Mouse (Mus musculus): ENCODE measurements around the gene Wdr66. TPM values are rescaled to one million over a fixed set of nuclear protein-coding genes. Genes with fewer than 3 reads are reported as not detected.

Wdr66 gene
- polyA plus RNA-seq, 1 experiment from 2014 or later = 1.4 TPM

GRCm38 (mm10) chr5:123300496-123301034 lies 48.7 kb downstream of the Wdr66 start:
- peak overlapping the region; percentile 61 for H3K27ac ChIP-seq (ENCODE audit: low read depth, low read length)
- H3K4me2 ChIP-seq (ENCODE audit: low read depth, low read length) = no peak overlapping the region
- no peaks in the 10 kb centered on the region for H3K9me3 ChIP-seq (ENCODE audit: control insufficient read depth, low read length)
- H3K27me3 ChIP-seq (ENCODE audit: control insufficient read depth, insufficient read depth, low read length) = no peaks in the 10 kb centered on the region
- H3K36me3 ChIP-seq (ENCODE audit: control insufficient read depth, insufficient read depth, low read length) = no peaks in the 10 kb centered on the region
- no peak overlapping the region for H3K4me3 ChIP-seq (ENCODE audit: low read depth, low read length)
- ATAC-seq (ENCODE audit: low read depth) = peak; percentile 53
- H3K4me1 ChIP-seq (ENCODE audit: control insufficient read depth, insufficient read depth, low read length) = peaks cover 20% of the 10 kb centered on the region
- H3K9ac ChIP-seq (replicated peaks; ENCODE audit: low read depth, low read length) = no peak overlapping the region
- WGBS = 35% methylated on average over 8 of the region's 8 CpGs

GRCm38 (mm10) chr5:123301780-123302521 lies 50.0 kb downstream of the Wdr66 start:
- no peaks in the 10 kb centered on the region for H3K36me3 ChIP-seq (ENCODE audit: control insufficient read depth, insufficient read depth, low read length)
- no peak overlapping the region for H3K27ac ChIP-seq (ENCODE audit: low read depth, low read length)
- H3K4me2 ChIP-seq (ENCODE audit: low read depth, low read length) = no peak overlapping the region
- peaks cover 20% of the 10 kb centered on the region for H3K4me1 ChIP-seq (ENCODE audit: control insufficient read depth, insufficient read depth, low read length)
- ATAC-seq (ENCODE audit: low read depth) = no peak
- H3K27me3 ChIP-seq (ENCODE audit: control insufficient read depth, insufficient read depth, low read length) = no peaks in the 10 kb centered on the region
- no peaks in the 10 kb centered on the region for H3K9me3 ChIP-seq (ENCODE audit: control insufficient read depth, low read length)
- H3K9ac ChIP-seq (replicated peaks; ENCODE audit: low read depth, low read length) = no peak overlapping the region
- H3K4me3 ChIP-seq (ENCODE audit: low read depth, low read length) = no peak overlapping the region
- WGBS = 12% methylated on average over 20 of the region's 20 CpGs

DNA sequence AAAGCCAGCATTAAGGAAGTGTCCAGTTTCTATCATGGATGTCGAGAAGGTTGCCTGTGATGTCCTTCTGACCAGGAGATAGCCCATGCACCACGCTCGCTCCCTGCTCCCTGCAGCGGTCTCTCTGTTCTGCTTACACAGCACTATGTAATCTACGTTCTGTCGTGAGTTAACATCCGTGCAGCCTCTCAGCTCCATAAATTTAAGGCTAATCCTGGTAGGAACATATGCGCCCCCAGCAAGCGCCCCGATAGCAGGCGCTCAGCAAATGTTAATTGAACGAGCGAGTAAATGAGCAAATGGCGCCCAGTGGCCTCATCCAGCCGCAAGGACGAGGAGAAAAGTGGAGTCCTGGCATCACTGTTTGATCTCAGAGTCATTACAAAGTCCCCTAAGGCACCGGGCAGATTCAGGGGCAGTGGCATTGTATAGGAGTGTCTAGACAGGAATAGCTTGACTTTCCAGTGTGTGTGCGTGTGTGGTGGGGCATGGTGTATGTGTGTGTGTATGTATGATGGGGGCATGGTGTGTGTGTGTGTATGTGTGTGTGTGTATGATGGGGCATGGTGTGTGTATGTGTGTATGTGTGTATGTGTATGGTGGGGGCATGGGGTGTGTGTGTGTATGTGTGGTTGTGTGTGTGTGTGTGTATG lies 55.9 kb downstream of the Wdr66 start:
- peaks cover 9% of the 10 kb centered on the region; the same call in 1 of the 2 replicates for H3K4me1 ChIP-seq (ENCODE audit: control insufficient read depth, insufficient read depth, low read length)
- no peaks in the 10 kb centered on the region for H3K36me3 ChIP-seq (ENCODE audit: control insufficient read depth, insufficient read depth, low read length)
- H3K27ac ChIP-seq (ENCODE audit: low read depth, low read length) = no peak overlapping the region
- no peak overlapping the region for H3K9ac ChIP-seq (replicated peaks; ENCODE audit: low read depth, low read length)
- no peaks in the 10 kb centered on the region for H3K27me3 ChIP-seq (ENCODE audit: control insufficient read depth, insufficient read depth, low read length)
- peak overlapping the region; percentile 14; the same call in 1 of the 2 replicates for H3K4me2 ChIP-seq (ENCODE audit: low read depth, low read length)
- WGBS = 24% methylated on average over 18 of the region's 18 CpGs
- ATAC-seq (ENCODE audit: low read depth) = peak; percentile 84; the same call in 1 of the 2 replicates
- no peaks in the 10 kb centered on the region for H3K9me3 ChIP-seq (ENCODE audit: control insufficient read depth, low read length)
- H3K4me3 ChIP-seq (ENCODE audit: low read depth, low read length) = no peak overlapping the region

GRCm38 (mm10) chr5:123309816-123310215 lies 57.9 kb downstream of the Wdr66 start:
- Histone ChIP-seq H3K4me3 (ENCODE audit: low read depth, low read length) (no peak overlapping the region), H3K36me3 (ENCODE audit: control insufficient read depth, insufficient read depth, low read length) (no peaks in the 10 kb centered on the region), H3K4me2 (ENCODE audit: low read depth, low read length) (no peak overlapping the region), H3K27ac (ENCODE audit: low read depth, low read length) (no peak overlapping the region), H3K9ac (replicated peaks; ENCODE audit: low read depth, low read length) (no peak overlapping the region), H3K9me3 (ENCODE audit: control insufficient read depth, low read length) (no peaks in the 10 kb centered on the region), H3K4me1 (ENCODE audit: control insufficient read depth, insufficient read depth, low read length) (peaks cover 9% of the 10 kb centered on the region; the same call in 1 of the 2 replicates), H3K27me3 (ENCODE audit: control insufficient read depth, insufficient read depth, low read length) (no peaks in the 10 kb centered on the region)
- WGBS = 38% methylated on average over 10 of the region's 10 CpGs
- ATAC-seq (ENCODE audit: low read depth) = no peak

DNA sequence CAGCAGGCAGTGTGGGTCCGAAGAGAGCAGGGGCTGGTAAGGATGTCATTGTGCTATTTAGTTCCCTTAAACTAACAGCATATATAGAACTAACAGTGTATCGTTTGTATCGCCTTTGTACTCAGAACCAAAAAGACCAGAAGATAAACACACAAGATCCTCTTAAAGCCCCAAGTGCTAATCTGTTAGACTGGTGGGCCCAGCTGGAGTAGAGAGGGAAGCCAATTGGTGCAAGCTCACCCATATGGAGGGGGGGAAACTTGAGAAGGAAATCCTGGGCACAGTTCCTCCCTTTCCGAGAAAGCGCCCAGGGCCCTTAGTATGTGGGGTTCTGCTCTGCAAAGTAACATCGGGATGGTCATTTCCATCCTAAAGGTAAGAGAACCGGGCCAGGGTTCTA lies 58.3 kb downstream of the Wdr66 start:
- WGBS = 70% methylated on average over 7 of the region's 7 CpGs
- no peak for ATAC-seq (ENCODE audit: low read depth)
- Histone ChIP-seq H3K9ac (replicated peaks; ENCODE audit: low read depth, low read length) (no peak overlapping the region), H3K27ac (ENCODE audit: low read depth, low read length) (no peak overlapping the region), H3K4me2 (ENCODE audit: low read depth, low read length) (no peak overlapping the region), H3K27me3 (ENCODE audit: control insufficient read depth, insufficient read depth, low read length) (no peaks in the 10 kb centered on the region), H3K4me3 (ENCODE audit: low read depth, low read length) (no peak overlapping the region), H3K4me1 (ENCODE audit: control insufficient read depth, insufficient read depth, low read length) (peaks cover 9% of the 10 kb centered on the region; the same call in 1 of the 2 replicates), H3K36me3 (ENCODE audit: control insufficient read depth, insufficient read depth, low read length) (no peaks in the 10 kb centered on the region), H3K9me3 (ENCODE audit: control insufficient read depth, low read length) (no peaks in the 10 kb centered on the region)

DNA sequence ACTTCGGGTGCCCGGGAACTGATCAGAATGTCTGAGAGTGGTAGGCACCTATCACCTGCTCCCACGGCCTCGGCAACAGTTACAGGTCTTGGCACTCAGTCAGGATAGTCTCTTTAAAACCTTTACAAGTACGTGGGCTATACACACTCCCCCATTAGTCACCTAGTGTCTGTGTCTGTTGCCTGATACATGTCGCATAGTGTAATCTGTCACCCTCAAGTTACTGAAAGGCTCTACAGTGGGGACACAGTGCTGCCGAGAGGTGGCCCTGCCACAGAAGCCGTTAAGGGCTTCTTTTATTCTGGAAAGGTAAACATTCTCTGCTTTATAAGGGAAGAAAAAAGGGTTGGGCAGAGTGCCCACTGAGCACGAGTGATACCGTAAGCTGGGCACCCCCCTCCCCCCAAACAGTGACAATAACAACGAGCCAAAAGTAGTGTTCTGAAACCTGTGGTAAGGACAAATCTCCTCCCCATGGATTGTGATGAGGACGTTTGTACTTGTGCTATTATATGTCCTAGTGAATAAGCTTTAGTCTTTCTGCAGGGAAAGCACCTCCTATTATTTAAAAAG lies 61.2 kb downstream of the Wdr66 start:
- Histone ChIP-seq H3K4me2 (ENCODE audit: low read depth, low read length) (no peak overlapping the region), H3K4me1 (ENCODE audit: control insufficient read depth, insufficient read depth, low read length) (0 out of 2 replicates have a peak, but pooled peaks cover 7% of the 10 kb centered on the region), H3K27ac (ENCODE audit: low read depth, low read length) (no peak overlapping the region), H3K4me3 (ENCODE audit: low read depth, low read length) (no peak overlapping the region), H3K36me3 (ENCODE audit: control insufficient read depth, insufficient read depth, low read length) (no peaks in the 10 kb centered on the region), H3K9ac (replicated peaks; ENCODE audit: low read depth, low read length) (no peak overlapping the region), H3K9me3 (ENCODE audit: control insufficient read depth, low read length) (no peaks in the 10 kb centered on the region), H3K27me3 (ENCODE audit: control insufficient read depth, insufficient read depth, low read length) (no peaks in the 10 kb centered on the region)
- no peak for ATAC-seq (ENCODE audit: low read depth)
- WGBS = 45% methylated on average over 12 of the region's 12 CpGs

DNA sequence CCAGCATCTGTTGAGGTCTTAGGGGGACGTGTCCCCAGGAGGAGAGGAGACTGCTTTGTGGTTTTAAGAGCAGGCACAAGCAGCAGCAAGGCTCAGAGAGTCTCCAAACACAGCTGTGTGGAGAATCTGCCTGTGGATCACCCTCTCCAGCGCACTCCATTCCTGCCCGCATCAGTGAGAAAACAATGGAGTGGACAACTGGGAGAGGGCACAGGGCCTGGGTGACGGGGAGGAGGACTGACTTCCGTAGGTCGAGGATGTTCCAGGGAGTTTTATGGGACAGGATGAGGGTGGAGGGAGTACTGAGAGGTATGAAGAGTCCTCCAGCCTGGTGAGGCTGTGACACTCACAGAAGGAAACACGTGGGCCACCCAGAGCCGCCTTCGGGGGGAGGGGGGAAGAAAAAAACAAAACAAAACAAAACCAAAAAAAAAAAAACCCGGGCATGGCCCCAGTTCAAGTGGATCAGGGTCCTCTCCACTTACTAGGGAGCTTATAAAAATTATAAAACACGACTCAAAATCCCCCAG lies 62.0 kb downstream of the Wdr66 start:
- H3K9me3 ChIP-seq (ENCODE audit: control insufficient read depth, low read length) = no peaks in the 10 kb centered on the region
- 42% methylated on average over 11 of the region's 11 CpGs for WGBS
- H3K27ac ChIP-seq (ENCODE audit: low read depth, low read length) = no peak overlapping the region
- no peak overlapping the region for H3K4me2 ChIP-seq (ENCODE audit: low read depth, low read length)
- H3K9ac ChIP-seq (replicated peaks; ENCODE audit: low read depth, low read length) = no peak overlapping the region
- no peak for ATAC-seq (ENCODE audit: low read depth)
- no peak overlapping the region for H3K4me3 ChIP-seq (ENCODE audit: low read depth, low read length)
- H3K4me1 ChIP-seq (ENCODE audit: control insufficient read depth, insufficient read depth, low read length) = 0 out of 2 replicates have a peak, but pooled peaks cover 8% of the 10 kb centered on the region
- no peaks in the 10 kb centered on the region for H3K27me3 ChIP-seq (ENCODE audit: control insufficient read depth, insufficient read depth, low read length)
- no peaks in the 10 kb centered on the region for H3K36me3 ChIP-seq (ENCODE audit: control insufficient read depth, insufficient read depth, low read length)

DNA sequence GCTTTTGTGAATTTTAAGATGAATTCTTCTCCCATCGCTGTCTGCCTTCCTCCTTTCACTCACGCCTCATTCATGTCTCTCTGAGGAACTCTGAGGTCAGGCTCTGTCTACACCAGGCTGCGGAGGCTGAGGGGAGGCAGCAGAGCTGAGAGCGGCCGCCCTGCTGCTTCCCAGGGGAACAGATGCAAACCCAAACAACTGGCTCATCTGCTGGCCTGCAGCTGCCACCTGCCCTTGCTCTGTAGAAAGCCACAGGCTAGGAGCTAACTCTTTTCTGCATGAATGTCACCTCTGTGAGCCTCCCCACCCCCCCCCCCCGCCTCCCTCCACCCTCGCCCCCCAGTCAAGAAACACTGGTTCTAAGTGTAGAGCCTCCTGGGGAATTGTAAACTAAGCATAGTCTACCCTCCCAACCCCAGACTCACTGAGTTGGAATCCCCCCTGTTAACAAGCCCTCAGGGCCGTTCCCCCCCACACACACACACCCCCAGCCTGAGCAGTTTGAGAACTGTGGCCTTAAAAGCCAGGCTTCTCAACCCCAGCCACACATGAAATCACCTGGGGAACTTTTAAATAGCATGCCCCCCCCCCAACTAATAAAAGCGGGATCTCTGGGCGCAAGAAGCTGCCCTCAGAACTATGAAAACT lies 63.4 kb downstream of the Wdr66 start:
- ATAC-seq (ENCODE audit: low read depth) = no peak
- H3K4me3 ChIP-seq (ENCODE audit: low read depth, low read length) = no peak overlapping the region
- H3K4me2 ChIP-seq (ENCODE audit: low read depth, low read length) = no peak overlapping the region
- no peak overlapping the region for H3K9ac ChIP-seq (replicated peaks; ENCODE audit: low read depth, low read length)
- WGBS = 34% methylated on average over 9 of the region's 10 CpGs
- H3K9me3 ChIP-seq (ENCODE audit: control insufficient read depth, low read length) = no peaks in the 10 kb centered on the region
- 0 out of 2 replicates have a peak, but pooled peaks cover 8% of the 10 kb centered on the region for H3K4me1 ChIP-seq (ENCODE audit: control insufficient read depth, insufficient read depth, low read length)
- H3K27me3 ChIP-seq (ENCODE audit: control insufficient read depth, insufficient read depth, low read length) = no peaks in the 10 kb centered on the region
- H3K36me3 ChIP-seq (ENCODE audit: control insufficient read depth, insufficient read depth, low read length) = no peaks in the 10 kb centered on the region
- no peak overlapping the region for H3K27ac ChIP-seq (ENCODE audit: low read depth, low read length)
